Mouse (Mus musculus): Measurements from ENCODE around the gene Znrf1.

DNA sequence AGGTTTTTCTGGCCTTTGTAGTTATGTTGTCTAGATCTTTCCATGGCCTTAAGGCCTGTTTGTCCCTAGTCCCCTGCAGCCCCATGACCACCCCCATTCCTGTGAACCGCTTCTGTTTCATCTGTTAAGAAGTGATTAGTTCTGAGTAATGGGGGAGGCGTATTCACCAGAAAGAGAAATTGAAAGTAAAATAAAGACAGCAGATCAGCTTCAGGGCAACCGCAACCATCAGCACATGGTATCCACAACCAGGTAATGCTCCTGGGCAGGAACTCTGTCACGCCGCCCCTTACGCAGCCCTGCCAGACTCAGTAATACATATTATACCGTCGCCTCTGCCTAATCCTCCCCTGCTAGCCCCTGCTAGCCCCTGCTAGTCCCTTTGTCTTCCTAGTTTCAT, 109.8 kb downstream of the Znrf1 start:
- TF ChIP-seq POLR2A (IDR thresholded peaks at IDR 0.05; ENCODE audit: borderline replicate concordance, control insufficient read depth, low read depth, low read length), result no peak
- no peak for TF ChIP-seq CTCF (IDR thresholded peaks at IDR 0.05; ENCODE audit: control insufficient read depth, insufficient read depth, low read length)
